Mouse (Mus musculus) stomach, embryonic 14.5 days (tissue): ENCODE measurements around the gene Osm. TPM values are rescaled to one million over a fixed set of nuclear protein-coding genes. Genes with fewer than 3 reads are reported as not detected.

Experiments
- ATAC-seq: fragments of 200-750 bp; cut with Nextera tagmentation; 2 replicates; pipeline ENCODE4 v1.8.0; 2017; ENCODE audit warnings: low read depth, moderate TSS enrichment; ENCODE audit not compliant: insufficient number of reproducible peaks, insufficient read depth, low FRiP score
- H3K27ac ChIP-seq: fragments of 300-500 bp; sonication (generic); 2 replicates; pipeline ENCODE4 v1.5.1; 2014; ENCODE audit warnings: mild to moderate bottlenecking, low read length, moderate library complexity, mixed read lengths
- H3K27me3 ChIP-seq: fragments of 300-500 bp; sonication (generic); 2 replicates; pipeline ENCODE4 v1.6.1; 2014; ENCODE audit warnings: low read length, control low read depth, mixed read lengths; ENCODE audit not compliant: control insufficient read depth, insufficient read depth
- H3K36me3 ChIP-seq: fragments of 300-500 bp; sonication (generic); 2 replicates; pipeline ENCODE4 v1.6.1; 2014; ENCODE audit warnings: mild to moderate bottlenecking, control low read depth, low read length, moderate library complexity, mixed read lengths; ENCODE audit not compliant: control insufficient read depth, insufficient read depth
- H3K4me1 ChIP-seq: fragments of 300-500 bp; sonication (generic); 2 replicates; pipeline ENCODE4 v1.6.1; 2014; ENCODE audit warnings: low read length, control low read depth, mixed read lengths; ENCODE audit not compliant: control insufficient read depth, insufficient read depth
- H3K4me2 ChIP-seq: fragments of 300-500 bp; sonication (generic); replicated peaks from 2 replicates; pipeline ENCODE4 v1.6.1; 2014; ENCODE audit warnings: low read depth, low read length, control low read depth
- H3K4me3 ChIP-seq: fragments of 300-500 bp; sonication (generic); 2 replicates; pipeline ENCODE4 v1.5.1; 2014; ENCODE audit warnings: low read depth, low read length, control low read depth
- H3K9ac ChIP-seq: fragments of 300-500 bp; sonication (generic); replicated peaks from 2 replicates; pipeline ENCODE4 v1.6.1; 2014; ENCODE audit warnings: low read depth, mild to moderate bottlenecking, control low read depth, low read length, moderate library complexity, mixed read lengths
- H3K9me3 ChIP-seq: fragments of 300-500 bp; sonication (generic); 2 replicates; pipeline ENCODE4 v1.6.1; 2016; ENCODE audit warnings: low read depth, low read length, control low read depth; ENCODE audit not compliant: control insufficient read depth
- WGBS: fragments of 180-500 bp; shearing (Covaris S2); extraction: QIAGEN DNeasy Blood & Tissue Kit; methylation state at CpG from one replicate; pipeline ENCODE4 v1.1.7; 2014; 5-methylcytosine and 5-hydroxymethylcytosine counted together
- polyA plus RNA-seq: library from polyadenylated mRNA; unstranded; fragments of >200 nt; fragmentation: Nextera tagmentation; extraction: Ambion mirVana; gene quantifications from 2 replicates; pipeline ENCODE4 v1.2.1, GENCODE M21; 2014

Gene Osm
- 0.18 TPM in 1 of 2 replicates, not detected in the other for polyA plus RNA-seq

GRCm38 (mm10) chr11:4235665-4236545 lies at the start of gene Osm:
Osm (plus strand) TSS chr11:4236420.
- Histone ChIP-seq H3K27me3 (no peaks in the 10 kb centered on the region), H3K36me3 (no peaks in the 10 kb centered on the region), H3K9me3 (no peaks in the 10 kb centered on the region), H3K4me3 (no peak within 1 kb of the TSS), H3K4me1 (no peaks in the 10 kb centered on the region), H3K9ac (no peak within 1 kb of the TSS), H3K27ac (no peak within 1 kb of the TSS), H3K4me2 (no peak within 1 kb of the TSS)
- 66% methylated on average over 16 of the region's 16 CpGs for WGBS
- no peak for ATAC-seq

GRCm38 (mm10) chr11:4186486-4187317 lies 49.5 kb upstream of the Osm start, which contains the start of gene Tbc1d10a:
Tbc1d10a (plus strand) TSS chr11:4186789.
- WGBS, result under 1% methylated on average over 71 of the region's 71 CpGs

DNA sequence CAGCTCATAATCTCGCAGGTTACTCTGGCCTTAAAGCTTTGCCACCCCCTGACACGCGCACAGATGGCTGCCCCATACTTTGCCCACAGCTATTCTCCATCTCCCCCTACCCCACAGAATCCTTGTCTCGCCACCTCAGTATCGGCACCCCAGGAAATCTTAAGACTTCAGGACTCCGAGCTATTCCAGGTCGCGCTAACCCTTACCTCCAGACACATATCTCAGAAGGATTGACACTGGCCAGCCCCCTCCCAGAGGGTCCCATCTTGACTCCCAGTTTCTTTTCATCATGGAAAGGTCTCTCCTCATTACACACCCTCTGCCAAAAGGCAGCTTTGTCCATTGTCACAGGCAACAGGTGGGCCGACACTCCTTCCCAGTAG lies 48.9 kb upstream of the Osm start:
- Histone ChIP-seq H3K9ac (peak overlapping the region; percentile 83), H3K4me1 (peaks cover 11% of the 10 kb centered on the region), H3K4me3 (peak overlapping the region; percentile 84), H3K27ac (no peak overlapping the region), H3K36me3 (peaks cover 9% of the 10 kb centered on the region; the same call in 1 of the 2 replicates), H3K27me3 (no peaks in the 10 kb centered on the region), H3K9me3 (no peaks in the 10 kb centered on the region), H3K4me2 (peak overlapping the region; percentile 98)
- no peak for ATAC-seq
- WGBS, result 11% methylated on average over 9 of the region's 9 CpGs

More at GRCm38 (mm10) chr11:4186486-4187317, 49.5 kb upstream of the Osm start, which contains the start of gene Tbc1d10a:
- H3K4me2 ChIP-seq, result peak within 1 kb of the TSS; percentile 98
- H3K9me3 ChIP-seq, result no peaks in the 10 kb centered on the region
- H3K36me3 ChIP-seq, result peaks cover 10% of the 10 kb centered on the region; the same call in 1 of the 2 replicates
- H3K4me3 ChIP-seq, result peak within 1 kb of the TSS; percentile 84
- H3K9ac ChIP-seq, result peak within 1 kb of the TSS; percentile 83
- peak; percentile 100 for ATAC-seq
- H3K4me1 ChIP-seq, result peaks cover 11% of the 10 kb centered on the region
- H3K27me3 ChIP-seq, result no peaks in the 10 kb centered on the region
- 0 out of 2 replicates have a peak within 1 kb of the TSS, but pooled peaks have one; percentile 52 for H3K27ac ChIP-seq

DNA sequence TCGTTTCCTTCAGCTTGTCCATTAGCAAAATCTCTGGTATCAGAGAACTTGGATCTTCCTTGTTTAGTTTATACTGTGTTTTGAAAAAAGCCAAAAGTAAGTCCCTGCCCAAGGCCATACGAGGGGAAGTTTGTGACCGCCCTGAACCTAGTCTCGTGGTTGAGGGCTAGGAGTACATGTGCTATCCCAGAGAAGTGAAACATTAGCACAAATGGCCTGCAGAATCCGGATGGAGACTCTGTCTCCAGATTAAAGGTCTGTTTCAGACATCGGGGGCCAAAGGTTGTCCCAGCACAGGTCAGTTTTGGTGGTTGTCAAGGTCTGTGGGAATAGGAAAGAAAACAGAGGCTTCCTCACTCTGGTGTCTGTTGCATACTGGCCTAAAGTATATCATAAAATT lies 47.0 kb upstream of the Osm start:
- Histone ChIP-seq H3K9me3 (no peaks in the 10 kb centered on the region), H3K36me3 (no peaks in the 10 kb centered on the region), H3K27me3 (no peaks in the 10 kb centered on the region), H3K4me1 (peaks cover 11% of the 10 kb centered on the region), H3K27ac (no peak overlapping the region), H3K9ac (no peak overlapping the region), H3K4me3 (no peak overlapping the region), H3K4me2 (no peak overlapping the region)
- ATAC-seq, result no peak
- WGBS, result 75% methylated on average over 6 of the region's 6 CpGs

DNA sequence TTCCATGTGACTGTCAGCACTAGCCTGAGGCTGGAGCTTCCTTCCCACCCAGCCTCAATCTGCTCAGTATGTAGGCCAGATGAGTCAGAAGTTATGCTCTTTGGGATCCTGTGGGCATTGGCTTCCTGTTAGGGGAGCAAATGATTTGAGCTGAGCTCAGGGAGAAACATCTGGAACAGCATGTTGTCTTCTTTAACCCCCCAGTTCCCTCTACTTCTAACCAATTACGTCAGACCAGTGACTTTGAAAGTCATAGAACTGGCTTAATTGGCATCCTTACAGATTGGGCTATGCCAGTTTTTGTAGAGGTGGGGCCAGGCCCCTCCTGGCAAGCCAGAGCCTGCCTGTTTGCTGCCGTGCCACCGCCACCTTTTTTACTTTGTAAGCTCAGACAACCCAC lies 45.5 kb upstream of the Osm start:
- Histone ChIP-seq H3K4me3 (no peak overlapping the region), H3K9me3 (no peaks in the 10 kb centered on the region), H3K4me2 (no peak overlapping the region), H3K9ac (no peak overlapping the region), H3K27me3 (no peaks in the 10 kb centered on the region), H3K36me3 (no peaks in the 10 kb centered on the region), H3K27ac (no peak overlapping the region), H3K4me1 (peaks cover 10% of the 10 kb centered on the region)
- no peak for ATAC-seq
- WGBS, result 67% methylated on average over 3 of the region's 3 CpGs

- Histone ChIP-seq H3K27me3 (no peaks in the 10 kb centered on the region), H3K9me3 (no peaks in the 10 kb centered on the region), H3K4me3 (no peak overlapping the region), H3K9ac (no peak overlapping the region), H3K4me1 (peaks cover 5% of the 10 kb centered on the region), H3K4me2 (no peak overlapping the region), H3K27ac (peak overlapping the region; percentile 35; the same call in 1 of the 2 replicates), H3K36me3 (no peaks in the 10 kb centered on the region)
- ATAC-seq, result no peak
- 77% methylated on average over 3 of the region's 3 CpGs for WGBS
Observed at GRCm38 (mm10) chr11:4192757-4193156, 43.5 kb upstream of the Osm start.

- 0 out of 2 replicates have a peak overlapping the region, but pooled peaks have one; percentile 1 for H3K4me2 ChIP-seq
- no peaks in the 10 kb centered on the region for H3K9me3 ChIP-seq
- H3K27ac ChIP-seq, result peak overlapping the region; percentile 35; the same call in 1 of the 2 replicates
- H3K27me3 ChIP-seq, result no peaks in the 10 kb centered on the region
- peak; percentile 56; the same call in 1 of the 2 replicates for ATAC-seq
- no peak overlapping the region for H3K9ac ChIP-seq
- no peaks in the 10 kb centered on the region for H3K36me3 ChIP-seq
- no peak overlapping the region for H3K4me3 ChIP-seq
- H3K4me1 ChIP-seq, result 0 out of 2 replicates have a peak, but pooled peaks cover 3% of the 10 kb centered on the region
Observed at GRCm38 (mm10) chr11:4193420-4193819, 42.8 kb upstream of the Osm start.

- Histone ChIP-seq H3K4me1 (0 out of 2 replicates have a peak, but pooled peaks cover 3% of the 10 kb centered on the region), H3K4me2 (no peak overlapping the region), H3K27ac (no peak overlapping the region), H3K27me3 (no peaks in the 10 kb centered on the region), H3K36me3 (no peaks in the 10 kb centered on the region), H3K9me3 (no peaks in the 10 kb centered on the region), H3K4me3 (no peak overlapping the region), H3K9ac (no peak overlapping the region)
- no peak for ATAC-seq
- 82% methylated on average over 3 of the region's 3 CpGs for WGBS
Observed at GRCm38 (mm10) chr11:4195597-4196031, 40.6 kb upstream of the Osm start.
